Mouse (Mus musculus) kidney, postnatal 0 days (tissue): ENCODE data around the gene Zdhhc5. TPM values are rescaled to one million over a fixed set of nuclear protein-coding genes. Genes with fewer than 3 reads are reported as not detected.

Source experiments
- ATAC-seq: fragments of 200-750 bp; cut with Nextera tagmentation; replicated peaks from 2 replicates; pipeline ENCODE4 v1.8.0; 2017; ENCODE audit warnings: low read depth, moderate number of reproducible peaks, moderate TSS enrichment, moderate library complexity; ENCODE audit not compliant: low FRiP score
- DNase-seq: peaks from one replicate; pipeline ENCODE4 v3.0.0-alpha.2; 2016; ENCODE audit warnings: low spot score
- H3K27ac ChIP-seq: fragments of 300-500 bp; sonication (generic); 2 replicates; pipeline ENCODE4 v1.5.1; 2014; ENCODE audit warnings: mild to moderate bottlenecking
- H3K27me3 ChIP-seq: fragments of 300-500 bp; sonication (generic); 2 replicates; pipeline ENCODE4 v1.6.1; 2014; ENCODE audit warnings: low read length, mixed read lengths; ENCODE audit not compliant: insufficient read depth
- H3K36me3 ChIP-seq: fragments of 300-500 bp; sonication (generic); 2 replicates; pipeline ENCODE4 v1.6.1; 2014; ENCODE audit warnings: low read length, mixed read lengths; ENCODE audit not compliant: insufficient read depth
- H3K4me1 ChIP-seq: fragments of 300-500 bp; sonication (generic); replicated peaks from 2 replicates; pipeline ENCODE4 v1.6.1; 2014; ENCODE audit warnings: antibody characterized with exemption, low read length, mixed read lengths; ENCODE audit not compliant: insufficient read depth
- H3K4me2 ChIP-seq: fragments of 300-500 bp; sonication (generic); 2 replicates; pipeline ENCODE4 v1.6.1; 2014; ENCODE audit warnings: mild to moderate bottlenecking, low read length, moderate library complexity, mixed read lengths
- H3K4me3 ChIP-seq: fragments of 300-500 bp; sonication (generic); replicated peaks from 2 replicates; pipeline ENCODE4 v1.5.1; 2014; ENCODE audit warnings: low read depth, low read length
- H3K9ac ChIP-seq: fragments of 300-500 bp; sonication (generic); 2 replicates; pipeline ENCODE4 v1.6.1; 2014; ENCODE audit warnings: low read depth, low read length
- H3K9me3 ChIP-seq: fragments of 300-500 bp; sonication (generic); replicated peaks from 2 replicates; pipeline ENCODE4 v1.6.1; 2016; ENCODE audit warnings: low read length, inconsistent platforms, mixed read lengths
- CTCF ChIP-seq: IDR thresholded peaks from 2 replicates; pipeline ENCODE4 v1.5.1; 2016; ENCODE audit warnings: antibody characterized with exemption, low read depth, mild to moderate bottlenecking, moderate library complexity
- WGBS: fragments of 180-500 bp; shearing (Covaris S2); extraction: QIAGEN DNeasy Blood & Tissue Kit; methylation state at CpG from one replicate; pipeline ENCODE4 v1.1.7; 2014; 5-methylcytosine and 5-hydroxymethylcytosine counted together
- polyA plus RNA-seq: library from polyadenylated mRNA; unstranded; fragments of >200 nt; fragmentation: Nextera tagmentation; extraction: Ambion mirVana; gene quantifications from 2 replicates; pipeline ENCODE4 v1.2.1, GENCODE M21; 2015

Gene Zdhhc5
- polyA plus RNA-seq, 1 experiment from 2014 or later: 25.9 TPM

- H3K9me3 ChIP-seq: no peaks in the 10 kb centered on the region
- peaks cover 35% of the 10 kb centered on the region for H3K4me1 ChIP-seq
- TF ChIP-seq CTCF: no peak
- no peaks in the 10 kb centered on the region for H3K27me3 ChIP-seq
- WGBS: 1% methylated on average over 25 of the region's 26 CpGs
- ATAC-seq (peak; percentile 49), DNase-seq (peak; percentile 95)
- no peaks in the 10 kb centered on the region for H3K36me3 ChIP-seq
- H3K4me3 ChIP-seq: peak overlapping the region; percentile 88
- H3K4me2 ChIP-seq: peak overlapping the region; percentile 85
- peak overlapping the region; percentile 97 for H3K27ac ChIP-seq
- H3K9ac ChIP-seq: peak overlapping the region; percentile 89
Measured at GRCm38 (mm10) chr2:84742451-84743283, 27.7 kb upstream of the Zdhhc5 start.

GRCm38 (mm10) chr2:84741841-84742450 lies 27.0 kb upstream of the Zdhhc5 start:
- H3K9me3 ChIP-seq: no peaks in the 10 kb centered on the region
- H3K4me1 ChIP-seq: peaks cover 42% of the 10 kb centered on the region

GRCm38 (mm10) chr2:84740608-84741333 lies 25.8 kb upstream of the Zdhhc5 start:
- no peaks in the 10 kb centered on the region for H3K36me3 ChIP-seq
- DNase-seq (peak; percentile 68), ATAC-seq (no peak)
- TF ChIP-seq CTCF: peak; percentile 59
- no peak overlapping the region; the same call in 1 of the 2 replicates for H3K4me3 ChIP-seq
- H3K27ac ChIP-seq: peak overlapping the region; percentile 34; the same call in 1 of the 2 replicates
- peak overlapping the region; percentile 85 for H3K4me2 ChIP-seq
- no peaks in the 10 kb centered on the region for H3K9me3 ChIP-seq
- H3K4me1 ChIP-seq: peaks cover 54% of the 10 kb centered on the region
- peak overlapping the region; percentile 89; the same call in 1 of the 2 replicates for H3K9ac ChIP-seq
- 48% methylated on average over 15 of the region's 15 CpGs for WGBS
- no peaks in the 10 kb centered on the region for H3K27me3 ChIP-seq

More at GRCm38 (mm10) chr2:84741841-84742450, 27.0 kb upstream of the Zdhhc5 start:
- peak overlapping the region; percentile 97 for H3K27ac ChIP-seq
- H3K27me3 ChIP-seq: no peaks in the 10 kb centered on the region
- H3K4me3 ChIP-seq: peak overlapping the region; percentile 88
- DNase-seq: no peak
- H3K4me2 ChIP-seq: peak overlapping the region; percentile 85
- 0% methylated on average over 5 of the region's 5 CpGs for WGBS
- H3K36me3 ChIP-seq: no peaks in the 10 kb centered on the region
- no peak for ATAC-seq
- TF ChIP-seq CTCF: no peak
- peak overlapping the region; percentile 89; the same call in 1 of the 2 replicates for H3K9ac ChIP-seq

- H3K4me2 ChIP-seq: peak overlapping the region; percentile 47
- 2% methylated on average over 12 of the region's 12 CpGs for WGBS
- H3K27me3 ChIP-seq: no peaks in the 10 kb centered on the region
- H3K36me3 ChIP-seq: no peaks in the 10 kb centered on the region
- ATAC-seq: no peak
- TF ChIP-seq CTCF: peak; percentile 77
- H3K27ac ChIP-seq: no peak overlapping the region
- DNase-seq: peak; percentile 73
- H3K4me3 ChIP-seq: peak overlapping the region; percentile 6; the same call in 1 of the 2 replicates
- H3K9me3 ChIP-seq: no peaks in the 10 kb centered on the region
- no peak overlapping the region for H3K9ac ChIP-seq
- peaks cover 59% of the 10 kb centered on the region for H3K4me1 ChIP-seq
Measured at GRCm38 (mm10) chr2:84738271-84738911, 23.4 kb upstream of the Zdhhc5 start.

GRCm38 (mm10) chr2:84737451-84737925 lies 22.5 kb upstream of the Zdhhc5 start:
- Histone ChIP-seq H3K4me2 (peak overlapping the region; percentile 47), H3K9me3 (no peaks in the 10 kb centered on the region), H3K27ac (peak overlapping the region; percentile 55), H3K36me3 (no peaks in the 10 kb centered on the region), H3K27me3 (no peaks in the 10 kb centered on the region), H3K9ac (no peak overlapping the region), H3K4me1 (peaks cover 56% of the 10 kb centered on the region), H3K4me3 (no peak overlapping the region)
- ATAC-seq (peak; percentile 52), DNase-seq (peak; percentile 88)
- TF ChIP-seq CTCF: peak; percentile 55
- 2% methylated on average over 8 of the region's 8 CpGs for WGBS
